Mouse (Mus musculus): ENCODE data around the gene Scamp1. TPM values are rescaled to one million over a fixed set of nuclear protein-coding genes. Genes with fewer than 3 reads are reported as not detected.

The Scamp1 gene
- total RNA-seq, 2 experiments from 2014 or later, result 142 to 170 TPM

Other genes starting within 250 kb of the Scamp1 start
- gene Lhfpl2, start 228.1 kb downstream of the Scamp1 start, total RNA-seq (2021), result 10 to 100 TPM; 39.5 to 46.2 TPM
- 10 to 100 TPM; 45.4 to 46.2 TPM for gene Ap3b1, start 73.1 kb upstream of the Scamp1 start, total RNA-seq (2021)